Mouse (Mus musculus): ENCODE data around the gene Sema4d.

DNA sequence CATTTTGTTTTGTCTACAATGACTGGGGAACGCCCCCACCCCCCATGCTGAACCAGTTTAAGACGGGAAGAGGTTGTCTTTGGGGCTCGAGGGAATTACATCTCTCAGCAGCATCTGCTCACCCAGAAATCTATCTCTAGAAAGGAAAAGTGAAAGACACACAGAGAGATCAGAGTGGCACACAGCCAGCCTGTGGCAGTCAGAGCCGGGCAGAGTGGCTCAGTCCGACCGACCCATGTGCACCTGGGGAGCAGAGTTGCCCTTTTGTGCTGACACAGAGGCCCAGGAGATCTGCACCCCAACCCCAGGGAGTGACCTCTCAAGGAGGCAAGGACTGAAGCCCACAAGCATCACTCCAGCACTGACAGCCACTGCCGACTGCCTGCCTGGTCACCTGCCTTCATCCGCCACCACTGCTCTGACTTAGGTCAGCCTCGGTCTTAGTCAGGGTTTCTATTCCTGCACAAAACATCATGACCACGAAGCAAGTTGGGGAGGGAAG, 50.9 kb downstream of the Sema4d start:
- no peak for TF ChIP-seq CTCF (IDR thresholded peaks at IDR 0.05; ENCODE audit: low read depth)
- TF ChIP-seq EP300 (IDR thresholded peaks at IDR 0.05; ENCODE audit: low read depth): no peak

Data from liver, postnatal 0 days (tissue).